Mouse (Mus musculus) urinary bladder, postnatal 36 days (tissue): Measurements from ENCODE around the gene Znrf1.
"Not testable (repeated sequence)": the region's sequence is repeated elsewhere in the genome, so short reads cannot be mapped to it uniquely, and the experiment has no call there.

Experiments used
- DNase-seq, 2 experiments: peaks; one replicate each; pipeline ENCODE4 v3.0.0; 2022; ENCODE audit warnings: low spot score in 2 of 2, mixed read lengths in 1 of 2

The Znrf1 gene

DNA sequence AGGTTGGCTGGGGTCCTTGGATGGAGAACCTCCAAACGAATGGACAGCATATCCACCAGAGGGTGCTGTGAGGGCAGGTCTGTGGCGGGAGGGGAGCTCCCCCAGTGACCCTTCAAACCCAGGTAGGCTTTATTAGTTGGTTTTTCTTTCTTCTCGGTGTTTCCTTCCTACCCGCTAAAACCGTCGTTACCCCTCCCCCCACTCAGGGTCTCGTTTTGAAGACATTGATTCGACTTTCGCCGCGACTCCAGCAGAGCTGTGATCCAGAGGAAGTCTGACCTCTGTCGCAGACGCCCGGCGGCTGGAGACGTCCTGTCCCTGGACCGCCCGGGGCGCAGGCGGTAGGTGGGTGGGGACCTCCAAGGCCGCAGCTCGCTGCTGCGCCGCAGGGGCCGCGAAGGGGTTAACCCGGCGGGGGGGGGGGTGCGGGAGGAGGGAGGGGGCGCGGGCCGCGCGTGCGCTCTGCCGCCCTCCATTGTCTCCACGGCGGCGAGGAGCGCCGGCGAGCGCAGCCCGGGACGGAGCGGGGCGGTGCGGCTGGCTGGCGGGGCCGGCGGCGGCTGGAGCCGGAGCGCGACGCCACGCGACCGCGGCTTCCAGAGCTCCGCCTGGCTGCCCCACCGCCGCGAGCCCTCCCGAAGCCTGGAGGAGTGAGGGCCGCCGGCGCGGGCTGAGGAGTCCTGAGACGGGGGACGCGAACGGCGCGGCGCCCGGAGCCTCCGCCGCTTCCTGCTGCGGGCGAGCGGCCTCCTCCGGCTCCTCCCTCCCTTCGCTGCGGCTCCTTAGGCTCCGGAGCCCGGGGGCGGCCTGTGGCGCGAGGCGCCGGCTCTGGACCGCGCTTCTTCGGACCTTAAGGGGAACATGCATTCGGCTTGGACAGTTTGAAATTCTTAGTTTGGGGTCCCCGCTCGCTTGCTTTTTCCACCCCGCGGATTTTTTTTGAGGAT is at the start of gene Znrf1:
TSS of gene Znrf1 (plus strand) at position 67 of the 947 bp plus-strand sequence.
- peak; percentile 53 to 62 for DNase-seq

DNA sequence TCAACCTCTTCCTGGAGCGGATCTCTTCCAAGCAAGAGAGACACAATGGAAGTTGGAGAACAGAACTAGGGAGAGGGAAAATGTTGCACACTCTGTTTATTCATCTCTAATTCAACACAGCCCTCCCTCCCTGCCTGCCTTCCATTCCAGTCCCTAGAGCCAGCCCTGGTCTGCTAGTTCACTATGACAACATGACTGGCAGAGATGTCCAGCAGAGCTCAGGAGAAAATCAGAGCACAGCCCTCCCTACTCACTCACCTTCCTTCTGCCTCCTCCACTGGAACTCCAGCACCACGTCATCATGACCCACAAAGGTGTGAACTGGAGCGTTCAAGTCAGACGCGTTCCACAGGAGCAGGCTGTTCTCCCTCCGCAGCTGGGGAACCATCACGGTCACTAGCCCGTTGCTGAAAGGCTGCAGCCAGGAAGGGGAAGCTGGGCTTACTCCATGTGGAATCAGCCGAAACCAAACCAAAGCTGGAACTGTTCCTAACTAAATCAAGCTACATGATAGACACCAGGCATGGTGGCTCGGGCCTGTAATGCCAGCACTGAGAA is 45.8 kb upstream of the Znrf1 start:
- no peak for DNase-seq

DNA sequence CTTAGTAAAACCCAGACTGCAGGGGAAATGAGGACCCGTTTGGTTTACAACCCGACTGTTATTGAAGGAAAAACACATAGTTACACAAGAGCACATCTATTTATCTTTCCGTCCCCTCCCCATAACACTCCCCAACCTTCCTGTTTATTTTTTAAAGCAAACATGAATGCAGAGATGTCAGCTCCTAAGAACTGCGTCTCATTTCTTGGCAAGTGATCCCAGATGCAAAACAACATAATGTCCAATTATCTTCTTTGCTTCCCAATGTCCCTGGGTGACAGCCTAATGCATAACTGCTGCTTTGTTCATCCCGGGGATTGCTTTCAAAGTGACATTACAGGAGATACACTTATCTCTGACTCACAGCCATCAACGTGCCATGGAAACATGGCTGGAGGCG is 44.7 kb upstream of the Znrf1 start:
- no peak for DNase-seq

DNA sequence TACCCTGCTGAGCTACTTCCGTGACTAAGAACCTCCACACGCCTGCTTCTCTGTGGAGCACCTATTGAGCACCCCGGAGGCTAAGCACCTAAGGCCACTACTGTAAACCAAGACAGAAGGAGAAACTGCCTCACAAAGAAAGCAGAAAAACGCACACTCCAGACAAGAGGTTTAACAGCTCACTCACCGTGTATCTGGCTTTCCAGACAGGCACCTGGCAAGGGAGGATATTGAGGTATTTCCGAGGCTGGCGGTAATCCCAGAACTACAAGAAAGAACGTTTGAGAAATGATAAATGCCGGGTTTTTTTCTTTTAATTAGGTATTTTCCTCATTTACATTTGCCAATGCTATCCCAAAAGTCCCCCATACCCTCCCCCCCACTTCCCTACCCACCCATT is 43.4 kb upstream of the Znrf1 start:
- DNase-seq = no peak

DNA sequence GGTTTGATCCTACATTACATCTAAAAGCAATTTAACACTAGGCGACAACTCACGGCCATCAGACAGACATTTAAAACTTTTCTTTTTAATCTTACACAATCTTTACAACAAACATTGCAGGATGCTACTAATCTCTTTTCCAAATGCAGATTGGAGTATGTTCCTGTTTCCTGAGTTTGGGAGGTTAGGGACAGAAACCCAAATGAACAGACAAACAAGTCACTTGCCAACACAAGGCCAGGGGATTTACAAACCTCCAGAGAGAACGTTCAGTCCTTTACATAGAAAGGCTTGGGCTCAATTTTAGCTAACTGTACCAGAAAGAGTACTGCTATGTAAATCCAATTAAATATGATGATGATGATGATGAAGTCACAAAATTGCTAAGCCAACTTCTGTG is 42.7 kb upstream of the Znrf1 start:
- no peak for DNase-seq

DNA sequence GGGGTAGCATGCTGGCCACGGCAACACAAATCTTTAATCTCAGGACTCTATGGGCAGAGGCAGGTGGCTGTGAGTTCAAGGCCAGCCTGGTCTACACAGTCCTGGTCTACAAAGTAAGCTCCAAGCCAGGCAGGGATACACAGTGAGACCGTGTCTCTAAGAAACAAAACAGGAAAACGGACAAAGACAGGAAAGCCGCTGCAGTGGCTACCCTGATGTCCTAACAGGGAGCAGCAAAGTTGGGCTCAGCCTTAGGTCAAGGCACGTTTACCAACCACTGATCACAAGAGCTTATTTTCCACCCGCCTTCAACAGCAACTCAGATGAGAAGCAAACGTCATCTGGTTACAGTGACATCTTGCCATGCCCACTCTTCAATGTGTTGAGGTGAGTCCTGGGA is 39.6 kb upstream of the Znrf1 start:
- no peak for DNase-seq

DNA sequence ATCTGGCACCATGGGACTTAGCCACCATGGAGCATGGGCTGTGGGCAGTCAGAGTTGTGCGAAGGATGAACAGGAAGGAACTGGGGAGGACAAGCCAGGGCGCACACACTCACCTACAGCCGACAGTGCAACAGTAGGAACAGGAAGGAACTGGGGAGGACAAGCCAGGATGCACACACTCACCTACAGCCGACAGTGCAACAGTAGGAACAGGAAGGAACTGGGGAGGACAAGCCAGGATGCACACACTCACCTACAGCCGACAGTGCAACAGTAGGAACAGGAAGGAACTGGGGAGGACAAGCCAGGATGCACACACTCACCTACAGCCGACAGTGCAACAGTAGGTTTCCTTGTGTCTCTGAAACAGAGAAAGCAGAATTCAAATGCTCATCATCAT is 37.6 kb upstream of the Znrf1 start:
- DNase-seq = not testable (repeated sequence)

DNA sequence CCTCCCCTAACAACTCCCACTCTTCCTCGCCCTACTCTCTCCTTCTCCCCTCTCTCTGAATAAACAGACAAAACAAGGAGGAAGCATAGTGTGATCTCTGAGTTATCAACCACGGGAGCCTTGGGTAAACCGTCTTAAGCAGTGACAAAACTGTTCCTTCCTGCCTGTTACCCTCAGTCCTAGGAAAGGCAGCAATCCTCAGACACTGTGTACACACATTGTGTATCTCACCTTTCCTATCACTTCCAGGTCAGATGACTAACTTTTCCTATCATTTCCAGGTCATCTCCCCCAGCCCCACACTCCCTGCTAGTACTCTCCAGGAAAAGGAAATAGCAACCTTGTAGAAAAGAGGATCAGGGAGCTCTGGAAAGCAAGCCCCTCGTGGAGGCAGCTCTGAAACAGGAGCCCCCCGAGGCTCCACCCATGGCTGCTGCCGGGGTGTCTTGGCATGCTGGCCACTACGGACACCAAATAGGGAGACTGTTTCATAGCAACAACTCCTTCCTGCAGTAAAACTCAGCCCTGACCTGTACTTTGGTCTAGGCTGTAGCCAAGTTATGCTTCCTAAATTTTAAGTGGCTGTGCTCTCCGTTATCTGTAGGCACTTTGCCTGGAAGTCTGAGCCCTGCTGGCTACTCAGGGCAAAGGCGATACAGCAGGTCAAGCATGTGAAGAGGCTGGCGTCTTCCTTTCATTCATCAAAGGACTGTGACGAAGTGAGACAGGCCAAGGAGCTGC is 34.0 kb upstream of the Znrf1 start:
- DNase-seq = no peak

DNA sequence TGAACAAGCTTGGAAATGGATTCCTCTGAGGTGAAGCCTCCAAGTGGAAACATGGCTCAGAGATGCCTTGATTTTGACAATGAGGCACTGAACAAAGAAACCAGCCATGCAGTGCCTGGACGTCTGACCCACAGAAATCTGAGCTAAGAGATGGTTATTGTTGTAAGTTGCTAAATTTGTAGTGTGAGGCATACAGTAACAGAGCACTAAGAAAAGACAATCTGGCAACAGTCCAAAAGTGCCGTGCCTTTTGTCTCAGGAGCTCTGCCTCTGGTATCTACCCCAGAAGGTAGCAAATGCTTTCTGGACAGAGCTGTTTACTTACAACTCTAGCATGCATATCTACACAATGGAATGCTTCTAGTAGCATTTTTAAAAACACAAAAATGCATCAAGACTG is 27.3 kb upstream of the Znrf1 start:
- DNase-seq = no peak

DNA sequence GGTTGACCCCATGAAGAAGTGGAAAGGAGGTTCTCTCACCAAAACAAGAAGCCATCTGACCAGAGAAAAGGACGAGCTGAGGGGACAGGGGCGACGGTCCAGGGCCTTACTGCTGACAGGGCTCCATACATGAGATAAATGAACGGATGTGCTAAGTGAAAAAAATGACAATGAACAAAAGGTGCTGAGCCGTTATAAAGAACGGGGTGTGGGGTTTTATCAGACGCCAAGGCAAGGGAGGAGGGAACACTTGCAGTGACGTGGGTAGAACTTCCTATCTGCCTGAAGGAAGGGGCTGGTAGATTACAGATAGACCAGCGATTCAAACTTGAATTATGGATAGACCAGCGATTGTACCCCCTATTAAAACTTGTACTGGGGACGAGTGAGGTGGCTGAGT is 26.6 kb upstream of the Znrf1 start:
- no peak for DNase-seq

DNA sequence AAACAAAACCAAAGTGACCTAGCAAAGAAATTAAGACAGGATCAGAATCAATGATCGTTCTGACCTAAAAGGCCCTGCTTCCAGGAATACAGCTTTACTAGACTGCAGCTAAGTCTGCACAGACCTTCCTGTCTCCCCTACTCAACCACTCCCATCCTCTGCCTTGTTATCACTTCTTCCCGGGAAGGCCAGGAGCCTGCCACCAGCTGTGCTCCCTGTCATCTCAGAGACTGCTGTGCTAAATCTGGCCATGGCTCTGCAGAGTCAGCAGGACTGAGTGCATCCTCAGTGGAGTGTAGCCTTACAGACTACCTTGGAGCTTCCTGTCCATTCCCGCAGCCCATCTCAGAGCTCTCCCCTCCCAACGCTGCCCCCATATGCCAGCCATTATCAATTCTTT is 25.5 kb upstream of the Znrf1 start:
- no peak for DNase-seq

DNA sequence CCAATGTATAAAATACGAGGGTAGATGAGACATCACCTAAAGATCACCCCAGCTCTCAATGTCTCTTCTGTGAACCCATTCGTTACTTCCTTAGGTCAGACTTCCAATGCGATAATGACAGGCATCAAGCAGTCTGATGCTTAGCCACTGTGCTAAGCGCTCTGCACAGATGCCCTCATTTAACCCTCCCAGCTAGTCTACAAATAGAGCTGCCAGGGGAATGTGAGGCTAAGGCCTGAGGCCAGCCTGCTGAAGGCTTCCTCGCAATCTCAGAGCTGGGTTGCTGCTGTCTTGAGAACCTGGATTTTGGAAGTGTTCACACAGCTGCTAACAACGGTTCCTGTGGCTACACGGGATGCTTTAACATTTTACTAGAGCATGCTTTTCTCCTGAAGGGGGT is 23.0 kb upstream of the Znrf1 start:
- no peak for DNase-seq

DNA sequence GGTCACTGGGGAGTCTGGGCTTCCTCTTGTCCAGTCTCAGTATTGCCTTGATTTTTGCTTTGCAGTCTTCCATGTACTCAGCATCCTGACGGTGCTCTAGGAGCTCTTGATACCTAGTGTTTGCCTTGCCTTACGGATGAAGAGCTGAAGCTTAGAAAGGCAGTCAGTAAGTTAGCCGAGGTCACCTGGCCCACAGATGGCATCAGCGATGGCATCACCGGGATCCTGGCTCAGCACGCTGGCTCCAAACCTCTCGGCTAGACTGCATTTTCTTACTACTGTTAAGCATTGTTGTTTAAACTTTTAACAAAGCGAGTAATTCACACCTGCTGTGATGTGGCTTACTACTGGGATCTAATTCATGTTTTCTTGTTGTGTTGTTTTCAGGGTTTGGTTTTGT is 22.5 kb upstream of the Znrf1 start:
- no peak for DNase-seq

DNA sequence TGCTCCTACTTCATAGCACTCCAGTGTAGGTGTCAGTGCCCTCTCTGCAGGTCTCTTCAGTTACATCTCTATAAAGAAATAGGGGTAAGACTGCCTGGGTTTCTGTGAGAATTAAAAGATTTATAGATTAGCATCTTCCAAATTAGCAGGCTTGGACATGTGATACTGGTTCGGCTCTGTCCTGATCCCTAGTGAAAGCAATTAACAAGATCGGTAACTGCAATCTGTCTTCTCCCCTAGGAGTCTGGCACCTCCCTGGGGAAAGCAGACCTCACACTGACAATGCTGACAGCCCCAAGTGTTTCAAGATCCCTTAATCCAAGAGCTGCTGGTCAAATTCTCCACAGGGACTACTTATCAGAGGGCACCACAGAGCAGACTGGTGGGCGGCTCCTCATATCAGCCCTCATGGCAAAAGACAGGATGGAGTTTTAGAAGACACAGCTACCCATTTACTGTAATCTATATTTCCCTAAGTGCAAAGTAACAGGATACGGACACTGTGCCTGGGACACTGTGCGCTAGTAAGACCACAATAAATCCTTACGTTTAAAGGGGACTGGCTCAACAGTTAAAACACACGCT is 19.4 kb upstream of the Znrf1 start:
- DNase-seq = no peak

DNA sequence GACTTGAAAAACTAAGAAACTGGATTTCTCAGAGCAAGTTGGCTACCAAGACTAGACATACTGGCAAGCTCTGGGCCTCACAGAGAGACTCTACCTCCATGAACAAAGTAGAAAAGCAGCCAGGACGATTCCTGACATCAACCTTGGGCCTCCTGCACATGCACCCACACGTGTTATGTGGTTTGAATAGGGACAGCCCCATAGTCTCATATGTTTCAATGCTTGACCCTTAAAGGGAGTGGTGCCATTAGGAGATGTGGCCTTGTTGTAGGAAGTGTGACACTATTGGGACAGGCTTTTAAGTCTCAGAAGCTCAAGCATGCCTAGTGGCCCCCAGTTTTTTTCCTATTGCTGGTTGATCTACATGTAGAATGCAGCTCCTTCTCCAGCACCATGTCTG is 18.4 kb upstream of the Znrf1 start:
- DNase-seq = no peak

DNA sequence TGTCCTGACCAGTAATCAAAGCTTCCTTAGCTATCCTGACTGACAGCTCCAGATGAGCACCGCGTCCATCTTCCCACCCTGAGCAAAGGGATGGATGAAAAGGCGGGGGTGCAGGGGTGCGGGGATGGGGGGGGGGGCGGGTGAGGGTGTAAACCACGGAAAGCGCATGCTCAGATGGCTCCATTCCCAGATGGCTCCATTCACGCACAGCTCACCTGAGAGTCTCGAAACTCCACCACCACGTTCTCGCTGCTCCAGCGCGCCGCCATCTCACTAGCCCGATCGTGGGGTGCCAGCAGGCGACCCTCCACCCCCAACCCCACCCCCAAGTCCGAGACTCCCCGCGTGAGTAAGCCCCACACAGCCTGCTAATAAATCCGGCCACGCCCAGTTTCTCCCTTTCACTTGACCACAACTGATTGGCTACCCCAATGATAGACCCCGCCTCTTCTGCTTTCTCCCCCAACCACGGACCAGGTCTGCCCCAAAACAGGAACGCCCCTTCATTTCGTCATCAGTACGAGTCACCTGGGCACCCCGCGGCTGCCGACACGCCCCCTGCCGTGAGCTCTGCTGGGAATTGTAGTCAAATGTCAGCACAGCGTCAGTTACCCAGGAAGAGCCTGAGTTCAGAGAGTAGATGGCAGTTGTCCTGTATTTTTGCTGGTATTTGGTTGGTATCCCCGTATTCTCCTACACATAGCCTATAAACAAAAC is 14.0 kb upstream of the Znrf1 start, which contains the start of gene Wdr59:
TSS of gene Wdr59 (minus strand) at position 380 of the 717 bp plus-strand sequence.
- DNase-seq = peak; percentile 95 to 97

DNA sequence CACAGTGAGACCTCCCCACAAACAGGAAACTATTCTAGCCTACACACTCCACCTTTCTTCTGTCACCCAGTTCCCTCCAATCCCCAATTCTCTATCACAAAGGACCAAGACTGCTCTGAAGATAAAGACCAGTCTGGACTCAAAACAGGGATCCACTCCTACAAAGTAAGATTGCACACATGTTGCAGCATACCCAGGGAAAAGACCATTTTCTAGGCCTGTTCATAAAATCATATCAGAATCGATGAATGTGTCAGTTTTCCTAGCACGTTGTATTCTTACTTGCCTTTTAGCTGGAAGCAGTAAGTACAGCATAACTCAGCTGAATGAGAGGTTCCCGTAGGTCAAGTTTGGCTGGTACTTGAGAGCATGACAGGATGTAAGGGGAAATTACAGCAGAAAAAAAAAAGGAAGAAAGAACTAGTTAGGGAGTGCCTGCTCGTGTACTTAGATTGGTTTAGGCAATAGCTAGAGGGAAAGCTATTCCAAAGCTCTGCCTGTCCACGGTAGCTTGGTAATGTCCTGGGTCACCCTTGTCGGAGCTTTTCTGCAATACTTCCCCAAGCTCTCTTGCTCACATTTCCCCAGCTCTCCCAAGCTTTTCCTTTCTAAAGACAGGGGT is 9.4 kb upstream of the Znrf1 start:
- DNase-seq = no peak

DNA sequence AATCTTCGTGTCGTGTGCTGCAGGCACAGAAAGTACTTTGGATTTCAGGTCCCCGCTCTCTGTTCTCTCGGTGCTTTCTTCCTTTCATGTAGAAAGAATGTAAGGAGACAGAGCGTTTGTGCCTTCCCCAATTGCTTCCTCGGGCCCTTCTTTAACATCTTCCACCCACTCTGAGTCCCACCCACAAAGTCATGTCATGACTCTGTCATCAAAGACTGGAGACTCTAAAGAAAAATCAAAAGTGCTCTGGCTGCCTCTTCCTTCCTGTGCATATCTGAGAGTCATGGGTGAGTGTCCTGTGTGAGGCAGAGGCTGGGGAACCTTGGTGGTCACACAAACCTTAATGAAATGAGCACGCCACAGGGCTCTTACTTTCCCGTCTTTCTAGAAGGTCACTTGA is 8.7 kb upstream of the Znrf1 start:
- DNase-seq = no peak

DNA sequence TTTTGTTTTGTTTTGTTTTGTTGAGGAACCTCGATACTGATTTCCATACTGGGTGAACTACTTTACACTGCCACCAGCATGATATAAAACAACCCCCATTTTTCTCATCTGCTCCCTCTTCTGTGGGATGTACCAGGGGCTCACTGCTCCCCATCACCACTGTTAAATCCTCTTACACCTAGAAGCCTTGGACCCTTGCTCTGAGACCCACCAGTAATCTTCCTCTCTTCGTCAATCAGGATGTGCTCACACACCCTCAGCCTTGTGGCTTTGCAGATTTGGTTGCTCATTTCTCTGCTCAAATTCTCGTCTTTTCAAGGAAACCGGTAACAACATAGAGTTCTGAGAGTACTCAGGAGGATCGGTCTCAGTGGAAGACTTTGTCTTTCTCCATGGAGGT is 7.8 kb upstream of the Znrf1 start:
- DNase-seq = no peak

DNA sequence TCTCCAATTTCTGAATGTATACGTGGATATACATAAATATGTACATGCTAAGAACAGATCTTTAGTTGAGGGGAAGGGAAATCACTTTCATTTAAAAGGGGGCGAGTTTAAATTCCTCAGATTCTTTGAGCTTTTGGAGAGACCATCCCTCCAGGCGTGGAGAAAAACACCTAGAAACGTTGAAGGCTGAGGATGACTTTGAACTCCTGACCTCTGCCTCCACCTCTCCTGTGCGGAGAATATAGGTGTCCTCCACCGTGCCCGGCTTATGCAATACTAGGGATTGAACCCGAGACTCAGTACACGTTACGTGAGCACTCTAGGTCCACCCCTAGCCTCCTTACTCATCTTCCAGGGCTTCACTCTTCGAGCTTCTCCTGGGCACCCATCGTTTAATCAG is 4.7 kb upstream of the Znrf1 start:
- DNase-seq = no peak

DNA sequence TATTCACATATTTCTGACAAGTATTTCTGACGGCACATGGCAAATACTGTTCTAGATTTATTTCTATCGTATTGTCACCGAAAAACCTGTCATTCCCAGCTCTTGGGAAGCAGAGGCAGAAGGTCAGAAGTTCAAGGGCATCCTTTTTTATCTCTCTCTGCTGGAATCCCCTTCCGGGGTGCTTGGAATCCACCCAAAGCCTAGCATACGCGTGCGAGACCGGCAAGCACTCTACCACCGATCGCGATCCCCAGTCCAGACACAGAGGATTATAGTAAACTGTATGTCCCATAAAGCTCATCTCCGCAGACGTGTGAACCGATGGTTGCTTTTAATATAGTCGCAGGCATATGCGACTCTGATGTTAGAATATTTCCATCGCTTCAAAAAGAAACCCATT is 4.3 kb upstream of the Znrf1 start:
- no peak for DNase-seq
